Mouse (Mus musculus) brain, embryonic 14.5 days (tissue): Measurements from ENCODE around the gene Coro1b. TPM values are rescaled to one million over a fixed set of nuclear protein-coding genes. Genes with fewer than 3 reads are reported as not detected.
A peak's percentile ranks its signal among the peaks of the same experiment; 100 is the strongest.

Source experiments
- DNase-seq: peaks from one replicate; pipeline ENCODE4 v3.0.0-alpha.2; 2011; ENCODE audit warnings: low read depth
- CTCF ChIP-seq: fragments of 200-500 bp; IDR thresholded peaks from 2 replicates; pipeline ENCODE4 v1.5.1; 2012; ENCODE audit warnings: inconsistent platforms, mild to moderate bottlenecking, moderate library complexity, borderline replicate concordance; ENCODE audit not compliant: insufficient read depth, insufficient read length; ENCODE audit errors: extremely low read depth
- POLR2A ChIP-seq: fragments of 200-500 bp; IDR thresholded peaks from 2 replicates; pipeline ENCODE4 v1.6.1; 2012; ENCODE audit warnings: mild to moderate bottlenecking, inconsistent platforms, borderline replicate concordance; ENCODE audit not compliant: poor library complexity, insufficient read depth, insufficient read length, severe bottlenecking; ENCODE audit errors: extremely low read depth
- polyA plus RNA-seq: library from polyadenylated mRNA; depleted of rRNA; stranded (reverse); fragments of >200 nt; gene quantifications from 2 replicates; pipeline ENCODE4 v1.2.3, GENCODE M21; 2012

Coro1b gene
- polyA plus RNA-seq, 1 experiment = 210 TPM

- peak; percentile 100 for DNase-seq
- TF ChIP-seq CTCF = peak; percentile 81
- TF ChIP-seq POLR2A = peak; percentile 87
These were observed 21.0 kb downstream of the Coro1b start for GRCm38 (mm10) chr19:4169378-4169784.

GRCm38 (mm10) chr19:4169810-4170209, 21.4 kb downstream of the Coro1b start:
- TF ChIP-seq POLR2A (no peak), CTCF (no peak)
- no peak for DNase-seq

- no peak for TF ChIP-seq CTCF
- no peak for TF ChIP-seq POLR2A
These were observed 22.4 kb downstream of the Coro1b start for GRCm38 (mm10) chr19:4170723-4171392.

GRCm38 (mm10) chr19:4171393-4172290, 23.2 kb downstream of the Coro1b start:
- no peak for TF ChIP-seq CTCF
- TF ChIP-seq POLR2A = no peak
- no peak for DNase-seq

More at GRCm38 (mm10) chr19:4170723-4171392, 22.4 kb downstream of the Coro1b start:
- no peak for DNase-seq

GRCm38 (mm10) chr19:4172925-4173324, 24.5 kb downstream of the Coro1b start:
- TF ChIP-seq POLR2A = no peak
- no peak for TF ChIP-seq CTCF
- no peak for DNase-seq

- peak; percentile 35 for DNase-seq
- TF ChIP-seq POLR2A (no peak), CTCF (no peak)
These were observed 27.0 kb downstream of the Coro1b start, which contains the start of gene Carns1 for GRCm38 (mm10) chr19:4175368-4175947. TSS of gene Carns1 (minus strand) at chr19:4175479.

GRCm38 (mm10) chr19:4180411-4180810, 32.0 kb downstream of the Coro1b start:
- no peak for DNase-seq
- TF ChIP-seq POLR2A (no peak), CTCF (no peak)

- peak; percentile 80 for DNase-seq
- TF ChIP-seq POLR2A (no peak), CTCF (no peak)
These were observed 33.5 kb downstream of the Coro1b start for GRCm38 (mm10) chr19:4181892-4182291.

- DNase-seq = no peak
- no peak for TF ChIP-seq POLR2A
- TF ChIP-seq CTCF = no peak
These were observed 35.3 kb downstream of the Coro1b start for GRCm38 (mm10) chr19:4183689-4184088.

GRCm38 (mm10) chr19:4184976-4185975, 36.9 kb downstream of the Coro1b start:
- no peak for DNase-seq
- TF ChIP-seq CTCF = no peak
- TF ChIP-seq POLR2A = no peak
